ENCODE assay signal across 9 mouse cellular contexts in the genomic region with DNA sequence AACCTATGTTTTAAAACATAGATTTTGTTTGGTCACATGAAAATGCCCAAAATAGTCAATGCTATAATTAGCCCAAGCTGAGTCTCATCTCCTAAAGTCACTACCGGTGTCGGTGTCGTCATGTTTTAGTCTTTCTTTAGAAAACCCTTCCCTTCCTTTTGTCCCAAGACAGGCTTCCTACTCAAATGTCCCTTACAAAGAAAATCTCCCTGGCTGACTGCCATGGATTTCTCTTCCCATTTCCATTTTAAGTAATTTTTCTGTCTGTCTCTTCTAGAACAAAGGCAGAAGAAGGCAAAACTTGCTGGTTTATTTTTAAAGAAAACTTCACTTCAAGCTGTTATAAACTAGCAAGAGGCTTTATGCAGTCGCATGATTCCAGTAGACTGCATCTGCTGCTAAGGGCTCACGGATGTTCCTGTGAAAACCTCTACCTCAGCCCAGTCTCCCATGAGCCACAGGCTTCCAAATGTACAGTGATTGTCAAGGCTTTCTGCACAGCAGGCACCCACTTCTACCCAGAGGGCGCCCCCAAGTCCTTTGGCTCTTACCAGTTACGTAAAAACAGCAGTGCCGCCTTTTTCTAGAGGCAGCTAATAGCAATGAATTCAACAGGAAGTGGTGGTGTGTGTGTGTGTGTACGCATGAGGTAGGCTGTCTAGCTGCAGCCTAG. TPM values are rescaled to one million over a fixed set of nuclear protein-coding genes. Genes with fewer than 3 reads are reported as not detected.
DNase-seq lines count a peak whose midpoint lies in the region; ATAC-seq lines count a peak whose summit lies in the region.
"Had no signal": no experiment of that assay in that cellular context is flagged by ENCODE, and none has a peak within 500 bp of the region (broad histone marks: within the 10 kb centered on the region; RNA-seq: fewer than 3 reads in every experiment).

No protein-coding gene starts in this region.

- peak overlapping the region; percentile 23; the same call in 1 of the 2 replicates for H3K4me2 ChIP-seq in liver, embryonic 13.5 days
- H3K4me2 ChIP-seq: midbrain, embryonic 12.5 days had no signal

- no peaks in the 10 kb centered on the region for H3K9me3 ChIP-seq in liver, embryonic 13.5 days (replicated peaks)
- H3K9me3 ChIP-seq: midbrain, embryonic 12.5 days had no signal

- H3K27me3 ChIP-seq in liver, embryonic 13.5 days = no peaks in the 10 kb centered on the region
- H3K27me3 ChIP-seq: midbrain, embryonic 12.5 days had no signal

- ATAC-seq in common myeloid progenitor, adult 5-6 weeks (replicated peaks; ENCODE audit: low read depth, poor library complexity, severe bottlenecking) = peak; percentile 20; the same call in 1 of the 2 replicates
- ATAC-seq in liver, embryonic 13.5 days (ENCODE audit: low read depth) = no peak

- peak; percentile 59 for DNase-seq in layer of hippocampus, adult 9-10 months (ENCODE audit: low spot score)
- DNase-seq in layer of hippocampus, postnatal 25 days (ENCODE audit: extremely low spot score in 1 of 2, low spot score in 1 of 2) = no peak
- DNase-seq in heart, postnatal 14 days = peak; percentile 31 to 42
- no peak for DNase-seq in liver, embryonic 13.5 days
- peak; percentile 33 to 60 for DNase-seq in spleen, postnatal 10 days (ENCODE audit: low spot score in 2 of 2)
- DNase-seq in c-Kit-positive CD71-positive TER-119-positive erythroid progenitor cells, embryonic 14.5 days (ENCODE audit: low spot score) = no peak
- no peak for DNase-seq in testis, postnatal 14 days (ENCODE audit: low spot score)

- peak overlapping the region; percentile 63; the same call in 1 of the 2 replicates for H3K27ac ChIP-seq in liver, embryonic 13.5 days
- H3K27ac ChIP-seq: midbrain, embryonic 12.5 days had no signal

- peak overlapping the region; percentile 6; the same call in 1 of the 2 replicates for H3K4me3 ChIP-seq in liver, embryonic 13.5 days (replicated peaks)
- H3K4me3 ChIP-seq: midbrain, embryonic 12.5 days had no signal

- 49% methylated on average over 9 of the region's 9 CpGs for WGBS in liver, embryonic 13.5 days (ENCODE audit: insufficient replicate concordance)

- intact Hi-C loops in heart, postnatal 14 days (cut with DNase I) = no loop called here

- H3K4me1 ChIP-seq in liver, embryonic 13.5 days (replicated peaks) = peaks cover 74% of the 10 kb centered on the region

- peaks cover 11% of the 10 kb centered on the region; the same call in 1 of the 2 replicates for H3K36me3 ChIP-seq in liver, embryonic 13.5 days
- H3K36me3 ChIP-seq: midbrain, embryonic 12.5 days had no signal

- 0 out of 2 replicates have a peak overlapping the region, but pooled peaks have one; percentile 27 for H3K9ac ChIP-seq in liver, embryonic 13.5 days
- H3K9ac ChIP-seq: midbrain, embryonic 12.5 days had no signal

RNA-seq across cellular contexts. Expression of a gene that starts 2.9 kb away (rescaled TPM):
- total RNA-seq in layer of hippocampus, postnatal 25 days (2021) = 1 to 10 TPM; 4.1 to 4.2 TPM
- 2.8 and 3.3 TPM in 2 replicates for total RNA-seq in common myeloid progenitor, adult 5-6 weeks (2017)
- total RNA-seq in heart, postnatal 14 days (2021) = 1 to 10 TPM; 3.1 to 3.4 TPM
- polyA plus RNA-seq in liver, embryonic 13.5 days (2015; fragmentation: Nextera tagmentation; extraction: Ambion mirVana) = 2.2 and 2.4 TPM in 2 replicates

RNA-seq across cellular contexts. Expression of a gene that starts 3.8 kb away (rescaled TPM):
- 10 to 100 TPM; 53.5 to 55.2 TPM for total RNA-seq in layer of hippocampus, postnatal 25 days (2021)
- total RNA-seq in common myeloid progenitor, adult 5-6 weeks (2017) = 7.9 and 12.7 TPM in 2 replicates
- 10 to 100 TPM in 1 of 2 experiments, 1 to 10 TPM in 1; 9.7 to 15.5 TPM for total RNA-seq in heart, postnatal 14 days (2021)
- polyA plus RNA-seq in liver, embryonic 13.5 days (2015; fragmentation: Nextera tagmentation; extraction: Ambion mirVana) = 8.7 and 9.2 TPM in 2 replicates

RNA-seq across cellular contexts. Expression of a gene that starts 51.7 kb away (rescaled TPM):
- 10 to 100 TPM; 40.1 to 41.9 TPM for total RNA-seq in layer of hippocampus, postnatal 25 days (2021)
- 7.1 and 8.6 TPM in 2 replicates for total RNA-seq in common myeloid progenitor, adult 5-6 weeks (2017)
- 10 to 100 TPM; 65.0 to 75.7 TPM for total RNA-seq in heart, postnatal 14 days (2021)
- 14.1 and 15.5 TPM in 2 replicates for polyA plus RNA-seq in liver, embryonic 13.5 days (2015; fragmentation: Nextera tagmentation; extraction: Ambion mirVana)

RNA-seq across cellular contexts. Expression of a gene that starts 59.3 kb away (rescaled TPM):
- under 1 TPM; 0.56 to 0.81 TPM for total RNA-seq in layer of hippocampus, postnatal 25 days (2021)
- 17.2 and 22.0 TPM in 2 replicates for total RNA-seq in common myeloid progenitor, adult 5-6 weeks (2017)
- 1 to 10 TPM; 3.8 to 6.5 TPM for total RNA-seq in heart, postnatal 14 days (2021)
- polyA plus RNA-seq in liver, embryonic 13.5 days (2015; fragmentation: Nextera tagmentation; extraction: Ambion mirVana) = 18.0 and 22.8 TPM in 2 replicates

Comparison
In these comparisons a context has a peak if more than half of its experiments do, and no peak if none do; other contexts are left out.
1. DNase-seq: peak in layer of hippocampus, adult 9-10 months (single experiment), heart, postnatal 14 days (2 of 2) and spleen, postnatal 10 days (2 of 2); none in layer of hippocampus, postnatal 25 days (0 of 2), liver, embryonic 13.5 days (single experiment), c-Kit-positive CD71-positive TER-119-positive erythroid progenitor cells, embryonic 14.5 days (single experiment) and testis, postnatal 14 days (single experiment).